Mouse (Mus musculus) C2C12 (cell line): ENCODE data around the gene Mtmr3. TPM values are rescaled to one million over a fixed set of nuclear protein-coding genes. Genes with fewer than 3 reads are reported as not detected.
"Not testable (repeated sequence)": the region's sequence is repeated elsewhere in the genome, so short reads cannot be mapped to it uniquely, and the experiment has no call there.

ENCODE experiments used
- H3K27me3 ChIP-seq: one replicate; pipeline ENCODE4 v1.6.1; 2011; ENCODE audit not compliant: control insufficient read depth, insufficient read depth, insufficient read length
- H3K36me3 ChIP-seq: one replicate; pipeline ENCODE4 v1.6.1; 2011; ENCODE audit not compliant: control insufficient read depth, insufficient read depth
- H3K4me3 ChIP-seq: one replicate; pipeline ENCODE4 v1.5.1; 2011; ENCODE audit warnings: mild to moderate bottlenecking, control low read depth; ENCODE audit not compliant: poor library complexity, insufficient read depth, severe bottlenecking
- H3K79me2 ChIP-seq: one replicate; pipeline ENCODE4 v1.6.1; 2011; ENCODE audit not compliant: control insufficient read depth, insufficient read depth
- H3K79me3 ChIP-seq: one replicate; pipeline ENCODE4 v1.6.1; 2011; ENCODE audit warnings: low read depth, control low read depth
- H3ac ChIP-seq: one replicate; pipeline ENCODE3; 2011; ENCODE audit warnings: low read depth; ENCODE audit not compliant: control insufficient read depth, insufficient read length
- CEBPB ChIP-seq: IDR thresholded peaks from one replicate; pipeline ENCODE4 v1.6.1; 2011; ENCODE audit warnings: low read depth, mild to moderate bottlenecking, control low read depth, moderate library complexity
- CTCF ChIP-seq: IDR thresholded peaks from one replicate; pipeline ENCODE4 v1.5.1; 2011; ENCODE audit not compliant: control insufficient read depth, insufficient read depth, insufficient read length
- FOSL1 ChIP-seq: IDR thresholded peaks from one replicate; pipeline ENCODE4 v1.8.0; 2011; ENCODE audit warnings: mild to moderate bottlenecking, low read length; ENCODE audit not compliant: poor library complexity, insufficient read depth, severe bottlenecking
- MAX ChIP-seq: IDR thresholded peaks from one replicate; pipeline ENCODE4 v1.6.1; 2011; ENCODE audit warnings: mild to moderate bottlenecking, control low read depth
- MYOD1 ChIP-seq: IDR thresholded peaks from one replicate; pipeline ENCODE4 v1.6.1; 2011; ENCODE audit warnings: low read depth; ENCODE audit not compliant: control insufficient read depth, insufficient read length
- MYOG ChIP-seq: IDR thresholded peaks from one replicate; pipeline ENCODE4 v1.6.1; 2011; ENCODE audit not compliant: control insufficient read depth, insufficient read length; ENCODE audit errors: extremely low read depth
- USF1 ChIP-seq: IDR thresholded peaks from one replicate; pipeline ENCODE4 v1.6.1; 2011; ENCODE audit warnings: low read depth, mild to moderate bottlenecking, control low read depth, moderate library complexity
- polyA plus RNA-seq: library from polyadenylated mRNA; unstranded; fragments of >200 nt; fragmentation: generic; extraction: Trizol; gene quantifications from one replicate; pipeline ENCODE4 v1.2.1, GENCODE M21; 2012; ENCODE audit warnings: missing spikeins

Mtmr3 gene
- polyA plus RNA-seq, 1 experiment, result 13.8 TPM

- H3K79me3 ChIP-seq, result peaks cover 45% of the 10 kb centered on the region
- H3K27me3 ChIP-seq, result no peaks in the 10 kb centered on the region
- no peaks in the 10 kb centered on the region for H3K36me3 ChIP-seq
- peaks cover 80% of the 10 kb centered on the region for H3K79me2 ChIP-seq
- no peak overlapping the region for H3ac ChIP-seq
- H3K4me3 ChIP-seq, result no peak overlapping the region
- no peak for TF ChIP-seq CTCF
- TF ChIP-seq USF1, result no peak
- no peak for TF ChIP-seq MYOG
- no peak for TF ChIP-seq CEBPB
- no peak for TF ChIP-seq MYOD1
- no peak for TF ChIP-seq FOSL1
- no peak for TF ChIP-seq MAX
Measured at GRCm38 (mm10) chr11:4571491-4571901, 23.2 kb downstream of the Mtmr3 start.

- Histone ChIP-seq H3ac (no peak overlapping the region), H3K79me3 (peaks cover 45% of the 10 kb centered on the region), H3K27me3 (no peaks in the 10 kb centered on the region), H3K36me3 (peaks cover 4% of the 10 kb centered on the region), H3K79me2 (peaks cover 76% of the 10 kb centered on the region), H3K4me3 (no peak overlapping the region)
- TF ChIP-seq MYOG (no peak), MAX (no peak), MYOD1 (no peak), CEBPB (no peak), CTCF (no peak), USF1 (no peak), FOSL1 (no peak)
Measured at GRCm38 (mm10) chr11:4566333-4566732, 28.3 kb downstream of the Mtmr3 start.

DNA sequence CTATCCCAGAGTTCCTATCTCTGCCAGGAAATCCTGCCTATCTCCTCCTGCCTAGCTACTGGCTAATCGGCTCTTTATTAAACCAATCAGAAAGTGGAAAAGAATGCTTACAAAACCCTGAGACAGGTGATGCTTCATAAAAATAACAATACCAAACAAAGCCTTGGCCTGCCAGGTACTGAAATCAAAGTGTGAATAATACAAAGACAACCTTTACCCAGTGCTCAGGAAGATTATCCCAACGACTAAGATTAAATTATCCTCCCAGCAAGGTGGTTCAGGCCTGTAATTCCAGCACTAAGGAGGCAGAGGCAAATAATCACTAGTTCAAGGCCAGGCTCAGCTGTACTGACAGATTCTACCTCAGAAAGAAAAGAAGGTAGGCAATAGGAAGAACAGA lies 29.1 kb downstream of the Mtmr3 start:
- Histone ChIP-seq H3K79me2 (peaks cover 76% of the 10 kb centered on the region), H3K4me3 (no peak overlapping the region), H3K79me3 (peaks cover 47% of the 10 kb centered on the region), H3ac (no peak overlapping the region), H3K36me3 (peaks cover 4% of the 10 kb centered on the region), H3K27me3 (no peaks in the 10 kb centered on the region)
- TF ChIP-seq FOSL1 (no peak), MYOD1 (no peak), USF1 (no peak), MAX (no peak), CTCF (no peak), CEBPB (no peak), MYOG (no peak)

- peaks cover 82% of the 10 kb centered on the region for H3K79me2 ChIP-seq
- H3ac ChIP-seq, result no peak overlapping the region
- TF ChIP-seq FOSL1, result no peak
- TF ChIP-seq CEBPB, result no peak
- TF ChIP-seq MAX, result no peak
- TF ChIP-seq CTCF, result no peak
- TF ChIP-seq MYOD1, result no peak
- no peak for TF ChIP-seq USF1
- TF ChIP-seq MYOG, result no peak
- peaks cover 26% of the 10 kb centered on the region for H3K79me3 ChIP-seq
- H3K36me3 ChIP-seq, result no peaks in the 10 kb centered on the region
- no peaks in the 10 kb centered on the region for H3K27me3 ChIP-seq
- H3K4me3 ChIP-seq, result no peak overlapping the region
Measured at GRCm38 (mm10) chr11:4553274-4554063, 41.2 kb downstream of the Mtmr3 start.

DNA sequence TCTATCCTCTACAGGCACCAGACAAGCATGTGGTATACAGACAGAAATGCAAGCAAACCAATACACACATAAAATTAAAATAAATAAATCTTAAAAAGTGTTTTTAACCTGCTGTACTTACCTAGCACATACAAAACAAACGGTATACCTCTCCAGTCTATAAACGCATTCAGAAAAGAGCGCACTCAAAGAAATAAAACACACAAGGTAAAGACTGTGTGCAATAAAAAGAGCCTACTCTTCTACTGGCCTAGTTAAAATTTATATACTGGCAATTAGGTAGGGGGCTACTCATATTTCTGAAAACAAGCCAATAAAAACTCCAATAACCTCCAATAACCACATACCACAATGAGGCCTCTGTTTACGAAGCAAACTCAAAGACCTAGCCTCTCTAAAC lies 47.1 kb downstream of the Mtmr3 start:
- Histone ChIP-seq H3K79me3 (peaks cover 23% of the 10 kb centered on the region), H3K36me3 (no peaks in the 10 kb centered on the region), H3K79me2 (peaks cover 86% of the 10 kb centered on the region), H3ac (no peak overlapping the region), H3K27me3 (no peaks in the 10 kb centered on the region), H3K4me3 (no peak overlapping the region)
- TF ChIP-seq MYOD1 (no peak), CTCF (no peak), CEBPB (no peak), MAX (no peak), FOSL1 (no peak), USF1 (no peak), MYOG (no peak)

DNA sequence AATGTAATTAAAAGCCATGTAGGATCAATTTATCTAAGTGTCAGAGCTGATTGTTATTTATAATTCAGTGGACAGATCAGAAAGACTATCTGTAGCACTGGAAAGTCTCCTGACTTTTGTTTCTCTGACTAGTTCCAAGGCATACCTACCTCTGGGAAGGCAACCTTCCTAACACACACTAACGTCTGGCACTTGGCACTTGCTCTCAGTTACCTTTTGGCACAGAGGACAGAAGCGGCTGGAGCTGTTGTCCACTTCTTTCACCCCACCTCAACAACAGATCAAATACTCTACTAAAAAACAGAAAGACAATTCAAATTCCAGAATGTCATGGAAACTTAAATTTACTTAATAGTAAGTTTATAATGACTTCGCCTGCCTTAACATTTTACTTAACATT lies 48.7 kb downstream of the Mtmr3 start:
- Histone ChIP-seq H3K27me3 (no peaks in the 10 kb centered on the region), H3ac (no peak overlapping the region), H3K79me2 (peaks cover 80% of the 10 kb centered on the region), H3K79me3 (peaks cover 16% of the 10 kb centered on the region), H3K36me3 (no peaks in the 10 kb centered on the region), H3K4me3 (no peak overlapping the region)
- no peak for TF ChIP-seq MAX
- no peak for TF ChIP-seq USF1
- no peak for TF ChIP-seq CEBPB
- no peak for TF ChIP-seq FOSL1
- no peak for TF ChIP-seq CTCF
- TF ChIP-seq MYOG, result no peak
- no peak for TF ChIP-seq MYOD1

DNA sequence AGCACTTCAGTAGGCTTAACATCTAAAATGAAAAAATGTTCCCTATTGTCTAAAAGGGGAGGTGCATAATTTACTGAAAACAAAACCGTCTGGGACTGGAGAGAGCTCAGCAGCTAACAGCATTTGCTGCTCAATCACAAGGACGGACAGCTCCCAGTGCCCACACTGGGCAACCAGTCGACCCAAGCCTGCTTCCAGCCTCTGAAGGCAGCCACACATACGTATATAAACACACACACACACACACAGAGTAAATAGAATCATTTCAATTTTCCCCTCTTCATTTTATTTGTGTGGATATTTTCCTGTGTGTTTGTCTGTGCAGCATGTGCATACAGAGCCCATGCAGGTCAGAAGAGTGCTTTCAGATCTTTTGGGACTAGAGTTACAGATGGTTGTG lies 49.3 kb downstream of the Mtmr3 start:
- H3K79me2 ChIP-seq, result peaks cover 74% of the 10 kb centered on the region
- no peak for TF ChIP-seq FOSL1
- no peak for TF ChIP-seq MYOD1
- no peak for TF ChIP-seq MYOG
- TF ChIP-seq MAX, result no peak
- no peak for TF ChIP-seq CEBPB
- TF ChIP-seq USF1, result no peak
- no peak for TF ChIP-seq CTCF
- no peak overlapping the region for H3ac ChIP-seq

GRCm38 (mm10) chr11:4544627-4544921 lies 50.1 kb downstream of the Mtmr3 start:
- not testable (repeated sequence) for H3K4me3 ChIP-seq, H3K36me3 ChIP-seq, H3ac ChIP-seq, H3K27me3 ChIP-seq
- peaks cover 12% of the 10 kb centered on the region for H3K79me3 ChIP-seq
- peaks cover 70% of the 10 kb centered on the region for H3K79me2 ChIP-seq

More for the DNA sequence above, 49.3 kb downstream of the Mtmr3 start:
- no peaks in the 10 kb centered on the region for H3K36me3 ChIP-seq
- no peaks in the 10 kb centered on the region for H3K27me3 ChIP-seq
- H3K4me3 ChIP-seq, result no peak overlapping the region
- peaks cover 16% of the 10 kb centered on the region for H3K79me3 ChIP-seq
